Mouse (Mus musculus): ENCODE measurements around the gene Tctn1. TPM values are rescaled to one million over a fixed set of nuclear protein-coding genes. Genes with fewer than 3 reads are reported as not detected.

The Tctn1 gene
- total and polyA plus RNA-seq, 3 experiments, result 5.0 to 12.0 (median 10.9) TPM

GRCm38 (mm10) chr5:122189115-122189514, 75.1 kb downstream of the Tctn1 start:
- peaks cover 7% of the 10 kb centered on the region for H3K9me3 ChIP-seq (replicated peaks)
- 0 out of 2 replicates have a peak, but pooled peaks cover 3% of the 10 kb centered on the region for H3K4me1 ChIP-seq (ENCODE audit: insufficient read depth, low read depth, low read length)
- TF ChIP-seq GATA1 (IDR thresholded peaks at IDR 0.05; ENCODE audit: borderline replicate concordance, low read length) (no peak), CTCF (IDR thresholded peaks at IDR 0.05; ENCODE audit: low read depth, low read length) (no peak), TAL1 (conservative IDR thresholded peaks at IDR 0.05; ENCODE audit: low read depth, low read length) (no peak), POLR2AphosphoS5 (IDR thresholded peaks at IDR 0.05; ENCODE audit: insufficient replicate concordance, low read depth, low read length) (no peak), GATA2 (IDR thresholded peaks at IDR 0.05; ENCODE audit: borderline replicate concordance, low read depth, low read length) (no peak)
- peaks cover 28% of the 10 kb centered on the region for H3K27me3 ChIP-seq (ENCODE audit: insufficient read depth, low read length)
- H3K36me3 ChIP-seq (replicated peaks), result no peaks in the 10 kb centered on the region
- DNase-seq (ENCODE audit: low spot score) (no peak), ATAC-seq (ENCODE audit: extremely low read depth, insufficient number of reproducible peaks, low FRiP score, poor library complexity, severe bottlenecking) (no peak)
- H3K4me3 ChIP-seq (ENCODE audit: low read depth, low read length), result no peak overlapping the region

Other genes starting within 250 kb of the Tctn1 start
- gene Cux2, start 214.4 kb downstream of the Tctn1 start, total RNA-seq (2014; fragmentation: Nextera tagmentation), result not detected in 2 replicates
- gene Cux2, start 214.4 kb downstream of the Tctn1 start, total RNA-seq (2017), result 0.11 and 0.58 TPM in 2 replicates
- not detected in 2 replicates for gene Cux2, start 214.4 kb downstream of the Tctn1 start, polyA plus RNA-seq (2012)
- not detected in 2 replicates for gene Myl2, start 163.5 kb downstream of the Tctn1 start, total RNA-seq (2014; fragmentation: Nextera tagmentation)
- not detected in 2 replicates for gene Myl2, start 163.5 kb downstream of the Tctn1 start, total RNA-seq (2017)
- gene Myl2, start 163.5 kb downstream of the Tctn1 start, polyA plus RNA-seq (2012), result not detected in 2 replicates
- gene Ccdc63, start 123.6 kb downstream of the Tctn1 start, total RNA-seq (2014; fragmentation: Nextera tagmentation), result not detected in 2 replicates
- 0.16 and 0.29 TPM in 2 replicates for gene Ccdc63, start 123.6 kb downstream of the Tctn1 start, total RNA-seq (2017)
- gene Ccdc63, start 123.6 kb downstream of the Tctn1 start, polyA plus RNA-seq (2012), result not detected in 2 replicates
- 269 and 270 TPM in 2 replicates for gene Ppp1cc, start 106.2 kb downstream of the Tctn1 start, total RNA-seq (2014; fragmentation: Nextera tagmentation)
- 293 and 329 TPM in 2 replicates for gene Ppp1cc, start 106.2 kb downstream of the Tctn1 start, total RNA-seq (2017)
- gene Ppp1cc, start 106.2 kb downstream of the Tctn1 start, polyA plus RNA-seq (2012), result 148 and 214 TPM in 2 replicates
- gene Hvcn1, start 57.7 kb downstream of the Tctn1 start, total RNA-seq (2014; fragmentation: Nextera tagmentation), result 0.24 and 1.6 TPM in 2 replicates
- gene Hvcn1, start 57.7 kb downstream of the Tctn1 start, total RNA-seq (2017), result 0.06 and 0.27 TPM in 2 replicates
- gene Hvcn1, start 57.7 kb downstream of the Tctn1 start, polyA plus RNA-seq (2012), result 0.20 and 0.27 TPM in 2 replicates
- 11.3 and 12.5 TPM in 2 replicates for gene Pptc7, start 19.9 kb upstream of the Tctn1 start, total RNA-seq (2014; fragmentation: Nextera tagmentation)
- 15.3 and 16.7 TPM in 2 replicates for gene Pptc7, start 19.9 kb upstream of the Tctn1 start, total RNA-seq (2017)
- gene Pptc7, start 19.9 kb upstream of the Tctn1 start, polyA plus RNA-seq (2012), result 10.6 and 11.4 TPM in 2 replicates
- 47.3 and 48.3 TPM in 2 replicates for gene Rad9b, start 89.8 kb upstream of the Tctn1 start, total RNA-seq (2014; fragmentation: Nextera tagmentation)
- gene Rad9b, start 89.8 kb upstream of the Tctn1 start, total RNA-seq (2017), result 17.3 and 20.8 TPM in 2 replicates
- gene Rad9b, start 89.8 kb upstream of the Tctn1 start, polyA plus RNA-seq (2012), result 0.85 and 2.8 TPM in 2 replicates
- gene Vps29, start 89.9 kb upstream of the Tctn1 start, total RNA-seq (2014; fragmentation: Nextera tagmentation), result 147 and 207 TPM in 2 replicates
- gene Vps29, start 89.9 kb upstream of the Tctn1 start, total RNA-seq (2017), result 228 and 249 TPM in 2 replicates
- gene Vps29, start 89.9 kb upstream of the Tctn1 start, polyA plus RNA-seq (2012), result 9.8 and 13.5 TPM in 2 replicates
- 55.2 and 59.0 TPM in 2 replicates for gene Gpn3, start 107.4 kb upstream of the Tctn1 start, total RNA-seq (2014; fragmentation: Nextera tagmentation)
- 52.6 and 55.2 TPM in 2 replicates for gene Gpn3, start 107.4 kb upstream of the Tctn1 start, total RNA-seq (2017)
- 46.4 and 48.8 TPM in 2 replicates for gene Gpn3, start 107.4 kb upstream of the Tctn1 start, polyA plus RNA-seq (2012)
- gene Fam216a, start 107.9 kb upstream of the Tctn1 start, total RNA-seq (2014; fragmentation: Nextera tagmentation), result 46.5 and 61.5 TPM in 2 replicates
- 53.4 and 61.1 TPM in 2 replicates for gene Fam216a, start 107.9 kb upstream of the Tctn1 start, total RNA-seq (2017)
- 69.9 and 93.7 TPM in 2 replicates for gene Fam216a, start 107.9 kb upstream of the Tctn1 start, polyA plus RNA-seq (2012)
- 104 and 112 TPM in 2 replicates for gene Arpc3, start 127.4 kb upstream of the Tctn1 start, total RNA-seq (2014; fragmentation: Nextera tagmentation)
- 708 and 715 TPM in 2 replicates for gene Arpc3, start 127.4 kb upstream of the Tctn1 start, total RNA-seq (2017)
- 31.1 and 47.6 TPM in 2 replicates for gene Arpc3, start 127.4 kb upstream of the Tctn1 start, polyA plus RNA-seq (2012)
- gene Anapc7, start 157.2 kb upstream of the Tctn1 start, total RNA-seq (2014; fragmentation: Nextera tagmentation), result 24.5 and 25.2 TPM in 2 replicates
- gene Anapc7, start 157.2 kb upstream of the Tctn1 start, total RNA-seq (2017), result 26.1 and 34.2 TPM in 2 replicates
- gene Anapc7, start 157.2 kb upstream of the Tctn1 start, polyA plus RNA-seq (2012), result 14.7 and 21.8 TPM in 2 replicates
- gene Atp2a2, start 237.8 kb upstream of the Tctn1 start, total RNA-seq (2014; fragmentation: Nextera tagmentation), result 61.6 and 74.4 TPM in 2 replicates
- gene Atp2a2, start 237.8 kb upstream of the Tctn1 start, total RNA-seq (2017), result 62.6 and 73.6 TPM in 2 replicates
- 39.8 and 47.5 TPM in 2 replicates for gene Atp2a2, start 237.8 kb upstream of the Tctn1 start, polyA plus RNA-seq (2012)